Mouse (Mus musculus) kidney, postnatal 25 days (tissue): Measurements from ENCODE around the gene Tmem135.
A peak's percentile ranks its signal among the peaks of the same experiment; 100 is the strongest.

Experiments used
- DNase-seq, 2 experiments: peaks; one replicate each; pipeline ENCODE4 v3.0.0; 2021; ENCODE audit warnings: mixed read lengths in 2 of 2

Tmem135 gene

DNA sequence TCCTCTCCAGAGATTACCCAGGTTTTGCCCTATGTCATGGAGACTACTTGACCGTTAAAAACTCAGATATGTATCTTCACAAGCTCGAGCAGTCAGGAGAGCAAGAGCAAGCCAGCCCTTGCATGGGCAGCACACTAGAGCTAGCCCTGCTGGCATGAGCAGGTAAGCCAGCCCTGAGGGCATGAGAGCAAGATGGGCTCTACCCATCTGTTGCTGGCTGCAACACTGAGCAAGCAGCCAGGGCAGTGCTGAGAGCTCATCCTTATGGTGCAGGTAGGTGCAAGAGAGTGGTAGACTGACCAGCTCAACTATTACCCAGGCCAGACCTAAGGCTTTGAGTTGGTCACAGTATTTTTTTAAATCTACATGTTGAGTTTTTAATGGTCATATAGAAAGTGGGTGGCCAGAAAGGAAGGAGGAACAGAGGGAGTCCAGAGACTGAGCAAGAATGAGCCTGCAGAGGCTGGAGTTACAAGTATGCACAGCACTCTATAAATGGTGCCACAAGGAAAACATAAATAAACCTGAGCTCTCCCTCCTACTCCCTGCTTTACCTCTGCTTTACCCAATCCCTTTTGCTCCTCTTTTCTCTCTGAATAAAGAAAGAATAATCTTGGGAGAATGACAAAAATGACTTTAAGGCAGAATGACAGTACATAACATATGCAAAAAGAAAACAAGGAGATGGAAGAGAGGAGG is 156.9 kb downstream of the Tmem135 start:
- DNase-seq = no peak

DNA sequence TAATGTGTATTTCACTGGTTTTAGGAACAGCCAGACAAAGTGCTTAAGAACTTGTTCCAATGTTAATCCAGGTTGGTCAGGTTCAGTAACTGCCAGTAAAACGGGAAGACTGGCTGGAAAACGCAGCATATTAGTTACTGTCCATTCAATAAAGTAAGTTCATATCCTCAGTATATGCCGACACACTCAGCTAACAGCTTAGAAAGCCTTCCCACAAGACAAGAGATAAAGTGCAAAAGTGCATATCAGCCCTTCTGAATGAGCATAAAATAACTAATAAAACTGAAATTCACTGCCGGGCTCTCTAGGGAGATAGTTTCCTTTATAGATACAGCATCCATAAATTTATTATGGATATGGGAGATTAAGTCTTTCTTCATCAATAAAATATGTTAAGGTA is 161.5 kb downstream of the Tmem135 start:
- no peak for DNase-seq

DNA sequence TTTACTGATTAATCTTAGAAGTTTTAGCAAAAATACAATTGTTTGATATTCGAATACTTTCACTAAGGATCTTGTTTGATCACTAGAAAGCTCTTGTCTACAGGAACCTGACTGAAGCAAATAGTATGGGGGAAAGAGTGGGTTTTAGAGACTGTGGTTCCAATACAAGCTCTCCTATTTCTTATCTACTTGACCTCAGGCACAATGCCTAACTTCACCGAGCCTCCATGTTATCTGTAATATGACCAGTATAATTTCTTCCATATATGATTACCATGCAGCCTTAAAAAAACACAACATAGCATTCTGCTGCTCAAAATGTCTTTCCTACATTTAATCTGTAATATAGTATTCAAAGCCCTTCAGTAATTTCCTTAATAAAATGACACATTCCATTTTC is 161.9 kb downstream of the Tmem135 start:
- no peak for DNase-seq

GRCm38 (mm10) chr7:89239592-89239991 is 164.4 kb downstream of the Tmem135 start:
- DNase-seq = no peak

DNA sequence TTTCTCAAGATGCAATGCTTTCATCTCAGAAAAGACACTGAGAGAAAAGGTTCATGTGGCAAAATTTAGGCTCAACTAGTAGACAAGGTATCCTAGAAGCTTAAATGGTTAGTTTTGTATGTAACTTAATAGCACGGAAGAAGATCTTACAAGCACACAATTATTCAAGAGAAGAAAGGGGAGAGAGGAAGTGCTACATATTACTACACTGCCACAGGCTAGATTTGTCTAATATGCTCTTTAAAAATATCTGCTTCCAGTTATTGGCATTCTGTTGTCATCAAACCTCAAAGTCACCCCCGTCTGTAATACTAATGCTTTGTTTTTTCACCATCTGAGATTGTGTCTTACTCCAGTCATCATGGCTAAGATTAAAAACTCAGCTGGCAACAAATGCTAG is 167.4 kb downstream of the Tmem135 start:
- no peak for DNase-seq

DNA sequence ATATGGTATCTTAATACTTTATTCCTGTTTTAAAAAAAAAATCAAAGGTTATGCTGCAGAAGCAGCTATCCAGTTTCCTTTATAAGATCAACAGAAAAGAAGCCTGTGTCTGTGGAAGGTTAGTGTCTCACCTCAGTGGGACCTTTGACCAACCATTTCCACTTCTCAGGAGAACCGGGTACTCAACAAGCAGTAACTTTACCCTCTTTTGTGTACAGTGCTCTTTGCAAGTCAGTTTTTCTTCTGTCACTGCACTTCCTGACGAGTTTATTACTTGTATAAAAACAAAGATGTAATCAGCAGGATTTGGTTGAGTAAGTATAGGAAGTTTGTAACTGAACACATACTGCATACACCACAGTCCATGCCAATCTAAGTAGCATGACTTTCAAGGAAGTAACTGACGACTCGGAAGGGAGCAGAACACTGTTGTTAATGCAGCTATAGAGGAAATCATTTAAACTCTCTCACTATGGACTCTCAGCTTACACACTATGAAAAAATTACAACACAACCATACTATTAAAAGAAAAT is 168.0 kb downstream of the Tmem135 start:
- no peak for DNase-seq

GRCm38 (mm10) chr7:89232499-89233145 is 171.4 kb downstream of the Tmem135 start:
- DNase-seq = no peak

DNA sequence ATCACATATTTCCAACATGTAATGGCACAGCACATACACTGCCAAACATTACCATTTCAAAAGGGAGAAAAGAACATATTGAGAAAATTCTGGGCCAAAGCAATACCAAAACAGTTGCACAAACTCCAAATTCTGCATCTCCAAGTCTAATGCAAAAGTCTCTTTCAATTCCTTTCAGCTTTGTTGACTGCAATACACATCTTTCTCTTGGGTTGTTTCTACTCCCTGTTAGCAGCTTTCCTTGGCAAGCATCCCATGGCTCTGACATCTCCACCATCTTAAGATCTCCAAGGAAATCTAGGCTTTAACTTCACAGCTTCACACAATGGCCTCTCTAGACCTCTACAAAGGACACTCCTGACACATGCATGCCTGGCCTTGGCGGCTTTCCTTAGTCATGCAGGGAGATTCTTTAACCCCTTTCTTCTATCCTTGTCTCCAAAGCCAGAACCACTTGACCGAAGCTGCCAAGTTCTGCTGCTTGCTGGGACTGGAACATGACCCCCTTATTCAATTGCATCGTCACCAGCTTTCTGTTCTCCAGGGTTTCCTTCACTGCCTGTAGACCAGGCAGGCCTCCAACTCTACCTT is 172.7 kb downstream of the Tmem135 start:
- no peak for DNase-seq

DNA sequence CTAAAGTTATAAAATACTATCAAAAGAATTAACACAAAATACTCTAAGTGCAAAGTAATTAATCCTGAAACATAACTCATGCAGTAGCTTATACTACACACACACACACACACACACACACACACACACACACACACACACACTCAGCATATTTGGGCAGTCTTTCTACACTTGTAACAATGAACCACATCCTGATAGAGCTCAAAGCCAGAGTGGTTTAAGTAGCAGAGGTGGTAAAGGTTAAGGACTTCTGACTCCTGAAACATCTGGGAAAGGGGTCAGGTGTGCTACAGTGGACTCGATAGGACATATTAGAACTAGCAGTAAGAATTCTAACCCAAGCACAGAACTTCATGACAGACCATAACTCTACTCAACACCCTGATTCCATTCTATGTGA is 181.4 kb downstream of the Tmem135 start:
- DNase-seq = no peak

DNA sequence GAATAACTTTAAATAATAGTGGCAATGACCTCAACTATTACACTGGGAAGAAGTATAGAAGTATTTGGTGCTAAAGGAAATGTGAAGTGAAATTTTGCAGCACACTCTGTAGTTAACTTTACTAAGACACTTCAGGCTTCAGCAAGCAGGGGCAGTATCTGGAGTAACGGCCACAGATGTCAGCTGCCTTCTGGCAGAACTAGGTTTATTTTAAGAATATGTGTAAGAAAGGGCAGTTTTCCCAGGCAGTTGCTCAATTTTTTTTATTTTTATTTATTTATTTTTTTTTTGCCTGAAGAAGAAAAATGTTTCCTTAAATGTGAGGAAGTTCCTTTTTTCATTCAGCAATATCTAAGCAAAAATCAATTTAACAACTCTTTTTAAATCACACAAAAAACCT is 187.4 kb downstream of the Tmem135 start:
- no peak for DNase-seq

GRCm38 (mm10) chr7:89216118-89216517 is 187.9 kb downstream of the Tmem135 start:
- no peak for DNase-seq

DNA sequence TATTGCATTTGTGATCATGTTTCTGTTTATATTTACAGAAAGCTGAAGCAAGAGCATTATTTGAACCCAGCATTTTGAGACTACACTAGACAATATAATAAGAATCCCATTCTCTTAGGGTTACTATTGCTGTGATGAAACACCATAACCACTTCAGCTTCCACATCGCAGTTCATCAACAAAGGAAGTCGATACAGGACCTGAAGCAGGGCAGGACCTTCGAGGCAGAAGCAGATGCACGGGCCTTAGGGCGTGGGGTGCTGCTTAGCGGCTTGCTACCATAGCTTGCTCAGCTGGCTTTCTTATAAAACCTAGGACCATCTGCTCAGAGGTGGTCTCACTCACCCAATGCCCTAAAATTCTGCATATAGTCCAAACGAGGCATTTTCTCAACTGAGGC is 188.3 kb downstream of the Tmem135 start:
- no peak for DNase-seq

GRCm38 (mm10) chr7:89210506-89210905 is 193.5 kb downstream of the Tmem135 start:
- no peak for DNase-seq

- DNase-seq = no peak
These were observed 197.9 kb downstream of the Tmem135 start for GRCm38 (mm10) chr7:89206165-89206564.

DNA sequence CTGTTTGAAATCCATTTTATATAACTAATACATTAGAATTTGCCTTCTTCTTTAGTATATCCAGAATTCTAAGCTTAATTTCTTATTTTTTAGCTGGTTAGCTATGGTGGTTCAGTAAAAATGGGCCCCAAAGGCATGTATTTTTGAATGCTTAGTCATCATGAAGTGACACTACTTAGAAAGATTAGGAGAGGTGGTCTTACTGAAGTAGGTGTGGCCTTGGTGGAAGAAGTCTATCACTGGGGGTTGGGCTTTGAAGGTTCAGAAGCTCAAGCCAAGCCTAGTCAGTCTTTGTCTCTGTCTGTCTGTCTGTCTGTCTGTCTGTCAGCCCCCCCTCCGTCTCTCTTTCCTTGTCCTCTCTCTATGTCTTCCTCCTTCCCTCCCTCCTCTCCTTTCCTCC is 198.6 kb downstream of the Tmem135 start:
- DNase-seq = no peak

- DNase-seq = no peak
These were observed 200.9 kb downstream of the Tmem135 start for GRCm38 (mm10) chr7:89203144-89203543.

- DNase-seq = no peak
These were observed 202.1 kb downstream of the Tmem135 start for GRCm38 (mm10) chr7:89201954-89202353.

GRCm38 (mm10) chr7:89198499-89198898 is 205.5 kb downstream of the Tmem135 start:
- no peak for DNase-seq

- no peak for DNase-seq
These were observed 210.6 kb downstream of the Tmem135 start for GRCm38 (mm10) chr7:89193459-89193858.

GRCm38 (mm10) chr7:89183928-89184327 is 220.1 kb downstream of the Tmem135 start:
- no peak for DNase-seq

- DNase-seq = no peak
These were observed 221.1 kb downstream of the Tmem135 start for GRCm38 (mm10) chr7:89182943-89183342.

GRCm38 (mm10) chr7:89181285-89181684 is 222.7 kb downstream of the Tmem135 start:
- peak; percentile 17 to 39 for DNase-seq

DNA sequence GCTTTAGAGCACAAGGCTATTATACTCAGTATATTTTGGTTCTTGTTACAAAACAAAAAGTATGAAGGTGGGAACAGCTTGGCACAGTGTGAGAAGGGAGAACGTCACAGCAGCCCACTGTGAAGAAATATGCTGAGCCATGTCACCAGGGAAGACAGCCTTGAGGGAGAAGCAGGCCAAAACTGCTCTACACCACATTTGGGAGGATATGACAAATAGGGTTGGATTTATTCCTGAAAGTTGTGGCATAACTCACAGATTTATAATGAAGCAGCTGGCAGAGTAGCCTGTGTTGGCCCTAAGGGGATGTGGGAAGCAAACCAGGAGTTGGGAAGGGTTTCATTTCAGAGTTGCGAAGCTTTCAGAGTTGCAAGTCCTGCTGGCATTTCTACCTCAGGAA is 225.4 kb downstream of the Tmem135 start:
- DNase-seq = no peak

DNA sequence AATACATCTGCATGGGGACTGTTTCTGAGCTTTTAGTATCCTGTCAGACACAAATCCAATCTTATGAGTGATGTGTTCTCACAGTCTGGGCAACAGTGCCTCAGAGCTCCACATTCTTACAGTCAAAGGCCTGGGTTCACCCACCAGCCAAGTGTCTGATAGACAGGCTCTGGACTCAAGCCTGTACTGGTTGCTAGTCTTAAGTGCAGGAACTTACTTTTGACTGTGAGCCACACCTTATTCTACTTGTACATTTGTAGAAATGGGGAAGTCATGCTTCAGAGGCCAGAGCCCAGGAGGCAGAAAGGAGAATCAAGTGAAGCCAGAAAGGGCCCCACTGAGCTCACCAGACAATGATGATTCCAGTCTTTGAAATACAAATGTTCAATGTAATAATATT is 226.1 kb downstream of the Tmem135 start:
- no peak for DNase-seq
